Mouse (Mus musculus) CH12.LX (cell line): ENCODE data around the gene Fgfr4. TPM values are rescaled to one million over a fixed set of nuclear protein-coding genes. Genes with fewer than 3 reads are reported as not detected.

Experiments used
- DNase-seq: peaks from one replicate; pipeline ENCODE4 v3.0.0-alpha.2; 2013; ENCODE audit errors: extremely low read depth
- H3K27ac ChIP-seq: 2 replicates; pipeline ENCODE4 v1.5.1; 2012; ENCODE audit warnings: low read depth, mild to moderate bottlenecking, control low read depth, moderate library complexity; ENCODE audit not compliant: insufficient read depth
- H3K27me3 ChIP-seq: replicated peaks from 2 replicates; pipeline ENCODE3; 2012; ENCODE audit warnings: inconsistent platforms
- H3K36me3 ChIP-seq, 2 experiments: replicated peaks in 1 of 2; 2 replicates each; pipeline versions ENCODE3 to v1.6.1; 2012; ENCODE audit warnings: inconsistent platforms in 1 of 2, low read length in 1 of 2, mild to moderate bottlenecking in 1 of 2, mixed read lengths in 1 of 2, moderate library complexity in 1 of 2; ENCODE audit not compliant: control insufficient read depth in 1 of 2, insufficient read depth in 1 of 2
- H3K4me1 ChIP-seq, 2 experiments: 2 replicates each; pipeline ENCODE4 v1.6.1; 2012; ENCODE audit warnings: inconsistent platforms in 1 of 2, moderate library complexity in 1 of 2; ENCODE audit not compliant: insufficient read depth in 2 of 2, control insufficient read depth in 1 of 2
- H3K4me2 ChIP-seq: 2 replicates; pipeline ENCODE4 v1.6.1; 2012; ENCODE audit warnings: low read depth, mild to moderate bottlenecking, control low read depth; ENCODE audit not compliant: poor library complexity, insufficient read depth, severe bottlenecking
- H3K4me3 ChIP-seq, 3 experiments: fragments of 150-350 bp in 1 of 3; sonication (generic) in 1 of 3; replicated peaks in 1 of 3; 2 replicates each; pipeline versions ENCODE3 to v1.5.1; 2011 to 2012; ENCODE audit warnings: low read depth in 2 of 3, low read length in 2 of 3, mild to moderate bottlenecking in 2 of 3, moderate library complexity in 2 of 3, control low read depth in 1 of 3, improper control_type of control experiment in 1 of 3, inconsistent platforms in 1 of 3, mixed read lengths in 1 of 3; ENCODE audit not compliant: poor library complexity in 1 of 3
- H3K79me2 ChIP-seq: replicated peaks from 2 replicates; pipeline ENCODE4 v1.6.1; 2012; ENCODE audit warnings: mild to moderate bottlenecking, moderate library complexity; ENCODE audit not compliant: control insufficient read depth, poor library complexity, insufficient read depth, severe bottlenecking; ENCODE audit errors: extremely low read depth
- H3K9ac ChIP-seq: 2 replicates; pipeline ENCODE4 v1.6.1; 2012; ENCODE audit warnings: low read depth, mild to moderate bottlenecking, control low read depth, moderate library complexity; ENCODE audit not compliant: insufficient read depth
- H3K9me3 ChIP-seq: replicated peaks from 2 replicates; pipeline ENCODE3; 2012; ENCODE audit warnings: low read length, inconsistent platforms, mixed read lengths
- BHLHE40 ChIP-seq: IDR thresholded peaks from 2 replicates; pipeline ENCODE4 v1.6.1; 2011; ENCODE audit warnings: mild to moderate bottlenecking, low read depth, low read length, improper control_type of control experiment
- CHD1 ChIP-seq: IDR thresholded peaks from 2 replicates; pipeline ENCODE4 v1.6.1; 2012; ENCODE audit warnings: low read depth, low read length, improper control_type of control experiment, inconsistent platforms
- CTCF ChIP-seq, 2 experiments: IDR thresholded peaks in 1 of 2; conservative IDR thresholded peaks in 1 of 2; 2 replicates each; pipeline ENCODE4 v1.5.1; 2011 to 2012; ENCODE audit warnings: low read depth in 2 of 2, low read length in 2 of 2, improper control_type of control experiment in 1 of 2, inconsistent platforms in 1 of 2, mild to moderate bottlenecking in 1 of 2, moderate library complexity in 1 of 2
- E2F4 ChIP-seq: IDR thresholded peaks from 2 replicates; pipeline ENCODE4 v1.6.1; 2011; ENCODE audit warnings: low read depth, low read length, improper control_type of control experiment; ENCODE audit not compliant: insufficient replicate concordance
- ETS1 ChIP-seq: conservative IDR thresholded peaks from 2 replicates; pipeline ENCODE4 v1.6.1; 2012; ENCODE audit warnings: low read depth, mild to moderate bottlenecking, inconsistent platforms, low read length, improper control_type of control experiment, moderate library complexity
- GABPA ChIP-seq: IDR thresholded peaks from 2 replicates; pipeline ENCODE4 v1.6.1; 2012; ENCODE audit warnings: low read depth, low read length, improper control_type of control experiment, inconsistent platforms; ENCODE audit not compliant: insufficient replicate concordance
- JUN ChIP-seq: IDR thresholded peaks from 2 replicates; pipeline ENCODE4 v1.6.1; 2011; ENCODE audit warnings: low read depth, mild to moderate bottlenecking, low read length, improper control_type of control experiment, moderate library complexity; ENCODE audit not compliant: insufficient read depth
- MAFK ChIP-seq: IDR thresholded peaks from 2 replicates; pipeline ENCODE4 v1.6.1; 2011; ENCODE audit warnings: low read length, improper control_type of control experiment; ENCODE audit not compliant: insufficient replicate concordance
- MAZ ChIP-seq: IDR thresholded peaks from 2 replicates; pipeline ENCODE4 v1.6.1; 2012; ENCODE audit warnings: low read depth, mild to moderate bottlenecking, inconsistent platforms, low read length, improper control_type of control experiment, moderate library complexity
- POLR2A ChIP-seq: IDR thresholded peaks from 2 replicates; pipeline ENCODE4 v1.6.1; 2011; ENCODE audit warnings: low read depth, mild to moderate bottlenecking, improper control_type of control experiment, low read length
- RAD21 ChIP-seq: IDR thresholded peaks from 2 replicates; pipeline ENCODE4 v1.6.1; 2011; ENCODE audit warnings: low read depth, mild to moderate bottlenecking, low read length, improper control_type of control experiment, moderate library complexity
- SIN3A ChIP-seq: IDR thresholded peaks from 2 replicates; pipeline ENCODE4 v1.6.1; 2012; ENCODE audit warnings: low read length, improper control_type of control experiment, inconsistent platforms
- USF2 ChIP-seq: conservative IDR thresholded peaks from 2 replicates; pipeline ENCODE4 v1.6.1; 2011; ENCODE audit warnings: low read depth, low read length, improper control_type of control experiment
- ZC3H11A ChIP-seq: IDR thresholded peaks from 2 replicates; pipeline ENCODE4 v1.6.1; 2012; ENCODE audit warnings: low read depth, mild to moderate bottlenecking, inconsistent platforms, low read length, improper control_type of control experiment
- ZMIZ1 ChIP-seq: IDR thresholded peaks from 2 replicates; pipeline ENCODE4 v1.6.1; 2012; ENCODE audit warnings: low read depth, mild to moderate bottlenecking, inconsistent platforms, low read length, improper control_type of control experiment
- dilution Hi-C: fragments of 300-500 bp; cut with MboI; formaldehyde crosslinking; loops from 2 replicates; pipeline ENCODE4 v1.14.3; 2020; ENCODE audit warnings: low sequenced_read_pairs; ENCODE audit not compliant: extremely low pct_unique_long_range_greater_than_20kb, extremely low pct_ligation_motif_present
- in situ Hi-C: fragments of 300-500 bp; cut with MboI; formaldehyde crosslinking; loops from 3 replicates; pipeline ENCODE4 v1.14.3; 2019; ENCODE audit warnings: low sequenced_read_pairs, low pct_ligation_motif_present, low pct_unique_long_range_greater_than_20kb, mixed read lengths
- polyA plus RNA-seq: library from polyadenylated mRNA; unstranded; fragments of >175 nt; gene quantifications from 2 replicates; pipeline ENCODE4 v1.2.1, GENCODE M21; 2012; ENCODE audit warnings: low read depth; ENCODE audit not compliant: insufficient read length
- total RNA-seq, 2 experiments: library from RNA; depleted of rRNA; stranded (reverse); fragments of 300-350 nt in 1 of 2; fragments of >200 nt in 1 of 2; gene quantifications; 2 replicates each; pipeline ENCODE4 v1.2.3; 2012 to 2014

The Fgfr4 gene
- total and polyA plus RNA-seq, 3 experiments, result not detected

DNA sequence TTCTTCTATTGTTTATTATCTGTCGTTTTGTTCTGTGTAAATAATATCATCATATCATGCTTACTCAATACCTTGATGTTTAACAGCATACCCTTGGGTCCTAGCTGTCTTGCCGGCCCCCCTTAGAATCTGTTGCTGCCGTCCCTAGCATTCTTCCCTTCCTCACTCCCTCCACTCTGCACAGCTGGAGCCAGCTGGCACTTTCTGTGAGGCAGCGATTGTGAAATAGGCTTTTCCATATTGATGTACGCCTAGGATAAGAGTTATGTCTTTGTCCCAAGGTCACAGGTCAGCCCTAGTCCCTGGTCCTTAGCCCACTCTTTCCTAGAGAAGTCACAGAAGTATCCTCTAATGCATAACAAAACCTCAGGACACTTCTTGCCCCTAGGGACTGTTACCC is 11.1 kb downstream of the Fgfr4 start:
- no peaks in the 10 kb centered on the region for H3K79me2 ChIP-seq
- H3K9me3 ChIP-seq, result no peaks in the 10 kb centered on the region
- no peak for DNase-seq
- H3K27me3 ChIP-seq, result peaks cover 4% of the 10 kb centered on the region
- H3K4me2 ChIP-seq, result no peak overlapping the region
- TF ChIP-seq BHLHE40, result no peak
- no peak for TF ChIP-seq USF2
- no peak for TF ChIP-seq POLR2A
- TF ChIP-seq JUN, result no peak
- no peak for TF ChIP-seq MAZ
- TF ChIP-seq ETS1, result no peak
- TF ChIP-seq RAD21, result no peak
- TF ChIP-seq ZMIZ1, result no peak
- TF ChIP-seq SIN3A, result no peak
- no peak for TF ChIP-seq CHD1
- H3K4me3 ChIP-seq, result no peak overlapping the region
- in situ Hi-C loops (no loop called here), dilution Hi-C loops (no loop called here)
- H3K36me3 ChIP-seq, result no peaks in the 10 kb centered on the region
- no peak overlapping the region for H3K9ac ChIP-seq
- 0 out of 4 replicates have a peak, but pooled peaks cover 0 to 3% of the 10 kb centered on the region in 2 experiments for H3K4me1 ChIP-seq
- H3K27ac ChIP-seq, result no peak overlapping the region

- Histone ChIP-seq H3K9me3 (peaks cover 2% of the 10 kb centered on the region), H3K4me3 (no peak overlapping the region), H3K27ac (no peak overlapping the region), H3K9ac (no peak overlapping the region), H3K79me2 (no peaks in the 10 kb centered on the region), H3K36me3 (no peaks in the 10 kb centered on the region), H3K4me2 (no peak overlapping the region), H3K4me1 (0 out of 4 replicates have a peak, but pooled peaks cover 0 to 7% of the 10 kb centered on the region in 2 experiments), H3K27me3 (no peaks in the 10 kb centered on the region)
- DNase-seq, result no peak
- dilution Hi-C loops (no loop called here), in situ Hi-C loops (no loop called here)
- TF ChIP-seq POLR2A, result no peak
- TF ChIP-seq MAFK, result no peak
- TF ChIP-seq CTCF (conservative IDR thresholded peaks at IDR 0.05 in 1 of 2, IDR thresholded peaks at IDR 0.05 in 1 of 2; ENCODE audit: low read depth in 2 of 2, low read length in 2 of 2), result no peak
- no peak for TF ChIP-seq ZC3H11A
- TF ChIP-seq GABPA, result no peak
- TF ChIP-seq E2F4, result no peak
These were observed 13.4 kb downstream of the Fgfr4 start for GRCm38 (mm10) chr13:55165831-55166339.
